Mouse (Mus musculus) MEL (cell line): ENCODE results near the gene Rdh16. TPM values are rescaled to one million over a fixed set of nuclear protein-coding genes. Genes with fewer than 3 reads are reported as not detected.
"Not testable (repeated sequence)": the region's sequence is repeated elsewhere in the genome, so short reads cannot be mapped to it uniquely, and the experiment has no call there.

Experiments
- DNase-seq: peaks from one replicate; pipeline ENCODE4 v3.0.0; 2011; ENCODE audit warnings: low read depth, low spot score
- H3K27ac ChIP-seq: 2 replicates; pipeline ENCODE4 v1.5.1; 2012; ENCODE audit warnings: low read depth, mild to moderate bottlenecking, control low read depth, low read length, moderate library complexity; ENCODE audit not compliant: control insufficient read depth
- H3K27me3 ChIP-seq, 2 experiments: fragments of 150-350 bp in 1 of 2; sonication (generic) in 1 of 2; 2 replicates each; pipeline ENCODE4 v1.6.1; 2012; ENCODE audit warnings: low read length in 2 of 2, mild to moderate bottlenecking in 2 of 2, improper control_type of control experiment in 1 of 2, moderate library complexity in 1 of 2; ENCODE audit not compliant: insufficient read depth in 2 of 2, control insufficient read depth in 1 of 2
- H3K36me3 ChIP-seq, 2 experiments: 2 replicates each; pipeline ENCODE4 v1.6.1; 2012 to 2014; ENCODE audit warnings: low read length in 2 of 2, improper control_type of control experiment in 1 of 2, inconsistent platforms in 1 of 2, mild to moderate bottlenecking in 1 of 2; ENCODE audit not compliant: insufficient read depth in 2 of 2, control insufficient read depth in 1 of 2
- H3K4me1 ChIP-seq, 2 experiments: fragments of 150-350 bp in 1 of 2; sonication (generic) in 1 of 2; 2 replicates each; pipeline ENCODE4 v1.6.1; 2012; ENCODE audit warnings: low read length in 2 of 2, improper control_type of control experiment in 1 of 2, mild to moderate bottlenecking in 1 of 2; ENCODE audit not compliant: insufficient read depth in 2 of 2, control insufficient read depth in 1 of 2
- H3K4me3 ChIP-seq, 2 experiments: fragments of 150-350 bp in 1 of 2; sonication (generic) in 1 of 2; 2 replicates each; pipeline ENCODE4 v1.5.1; 2012; ENCODE audit warnings: low read depth in 2 of 2, low read length in 2 of 2, mild to moderate bottlenecking in 2 of 2, moderate library complexity in 2 of 2, control low read depth in 1 of 2, improper control_type of control experiment in 1 of 2; ENCODE audit not compliant: control insufficient read depth in 1 of 2, insufficient read depth in 1 of 2
- H3K79me2 ChIP-seq: 2 replicates; pipeline ENCODE4 v1.6.1; 2012; ENCODE audit warnings: mild to moderate bottlenecking, low read length, moderate library complexity; ENCODE audit not compliant: control insufficient read depth, poor library complexity, insufficient read depth
- H3K9ac ChIP-seq: 2 replicates; pipeline ENCODE4 v1.6.1; 2012; ENCODE audit warnings: low read depth, mild to moderate bottlenecking, control low read depth, low read length, moderate library complexity; ENCODE audit not compliant: control insufficient read depth, poor library complexity, severe bottlenecking
- H3K9me3 ChIP-seq: fragments of 150-350 bp; sonication (generic); replicated peaks from 2 replicates; pipeline ENCODE4 v1.6.1; 2012; ENCODE audit warnings: mild to moderate bottlenecking, low read length, improper control_type of control experiment, moderate library complexity; ENCODE audit not compliant: insufficient read depth
- BHLHE40 ChIP-seq: IDR thresholded peaks from 2 replicates; pipeline ENCODE4 v1.6.1; 2012; ENCODE audit warnings: low read depth, mild to moderate bottlenecking, inconsistent platforms, low read length, improper control_type of control experiment, borderline replicate concordance
- CHD1 ChIP-seq: IDR thresholded peaks from 2 replicates; pipeline ENCODE4 v1.6.1; 2012; ENCODE audit warnings: low read depth, mild to moderate bottlenecking, inconsistent platforms, low read length, improper control_type of control experiment
- CHD2 ChIP-seq: IDR thresholded peaks from 2 replicates; pipeline ENCODE4 v1.6.1; 2011; ENCODE audit warnings: low read length, improper control_type of control experiment
- CTCF ChIP-seq, 3 experiments: IDR thresholded peaks in 2 of 3; conservative IDR thresholded peaks in 1 of 3; 2 replicates each; pipeline ENCODE4 v1.5.1; 2011 to 2012; ENCODE audit warnings: low read length in 3 of 3, low read depth in 2 of 3, mild to moderate bottlenecking in 2 of 3, improper control_type of control experiment in 1 of 3, inconsistent platforms in 1 of 3, mixed read lengths in 1 of 3, moderate library complexity in 1 of 3; ENCODE audit not compliant: control insufficient read depth in 1 of 3, insufficient read depth in 1 of 3, poor library complexity in 1 of 3, severe bottlenecking in 1 of 3
- E2F4 ChIP-seq: IDR thresholded peaks from 2 replicates; pipeline ENCODE4 v1.6.1; 2011; ENCODE audit warnings: low read depth, low read length, improper control_type of control experiment, borderline replicate concordance
- ETS1 ChIP-seq: IDR thresholded peaks from 2 replicates; pipeline ENCODE4 v1.6.1; 2012; ENCODE audit warnings: low read depth, mild to moderate bottlenecking, inconsistent platforms, low read length, improper control_type of control experiment, moderate library complexity
- GABPA ChIP-seq: IDR thresholded peaks from 2 replicates; pipeline ENCODE4 v1.6.1; 2012; ENCODE audit warnings: low read depth, mild to moderate bottlenecking, inconsistent platforms, low read length, improper control_type of control experiment, moderate library complexity
- HCFC1 ChIP-seq: IDR thresholded peaks from 2 replicates; pipeline ENCODE4 v1.6.1; 2012; ENCODE audit warnings: low read depth, mild to moderate bottlenecking, inconsistent platforms, low read length, improper control_type of control experiment, moderate library complexity
- MYC ChIP-seq: IDR thresholded peaks from 2 replicates; pipeline ENCODE4 v1.6.1; 2011; ENCODE audit warnings: low read depth, mild to moderate bottlenecking, low read length, improper control_type of control experiment, moderate library complexity
- POLR2AphosphoS5 ChIP-seq: IDR thresholded peaks from 2 replicates; pipeline ENCODE4 v1.6.1; 2012; ENCODE audit warnings: low read depth, borderline replicate concordance, mild to moderate bottlenecking, inconsistent platforms, low read length, moderate library complexity, mixed read lengths
- RAD21 ChIP-seq: IDR thresholded peaks from 2 replicates; pipeline ENCODE4 v1.6.1; 2011; ENCODE audit warnings: mild to moderate bottlenecking, low read depth, low read length, improper control_type of control experiment
- UBTF ChIP-seq: IDR thresholded peaks from 2 replicates; pipeline ENCODE4 v1.6.1; 2012; ENCODE audit warnings: low read depth, mild to moderate bottlenecking, inconsistent platforms, low read length, improper control_type of control experiment, moderate library complexity, borderline replicate concordance; ENCODE audit not compliant: insufficient read depth
- ZKSCAN1 ChIP-seq: IDR thresholded peaks from 2 replicates; pipeline ENCODE4 v1.6.1; 2012; ENCODE audit warnings: low read depth, mild to moderate bottlenecking, inconsistent platforms, low read length, improper control_type of control experiment, moderate library complexity
- ZMIZ1 ChIP-seq: IDR thresholded peaks from 2 replicates; pipeline ENCODE4 v1.6.1; 2012; ENCODE audit warnings: low read depth, mild to moderate bottlenecking, inconsistent platforms, low read length, improper control_type of control experiment, moderate library complexity
- polyA plus RNA-seq, 2 experiments: library from polyadenylated mRNA; stranded (reverse) in 1 of 2; unstranded in 1 of 2; fragments of >175 nt in 1 of 2; fragments of >200 nt in 1 of 2; gene quantifications; 2 replicates each; pipeline versions ENCODE4 v1.2.1 to v1.2.4; 2012; ENCODE audit warnings: low replicate concordance in 2 of 2, low read depth in 1 of 2; ENCODE audit not compliant: insufficient read length in 2 of 2, insufficient read depth in 1 of 2, missing spikeins in 1 of 2
- total RNA-seq: library from RNA; depleted of rRNA; stranded (reverse); fragments of 300-350 nt; gene quantifications from 2 replicates; pipeline ENCODE4 v1.2.3, GENCODE M21; 2012

Rdh16 gene
- total and polyA plus RNA-seq, 3 experiments, result not detected

DNA sequence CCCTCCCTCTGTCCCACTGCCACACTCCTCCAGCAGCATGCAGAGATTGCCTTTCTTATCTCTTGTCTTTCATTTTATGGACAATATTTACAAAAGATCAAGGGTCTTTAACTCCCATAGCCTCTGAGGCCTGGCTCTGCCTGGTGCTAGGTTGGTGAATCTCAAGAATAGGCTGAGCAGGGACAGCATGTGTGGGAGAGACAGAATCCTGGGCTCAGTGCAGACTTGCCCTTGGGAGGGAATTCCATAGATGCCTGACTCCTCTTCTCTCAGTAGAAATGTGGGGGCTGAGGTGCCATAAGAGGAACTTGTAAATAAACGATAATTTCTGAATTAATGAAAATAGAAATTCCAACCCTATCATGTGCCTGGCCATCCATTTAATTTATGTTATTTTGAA is 34.4 kb upstream of the Rdh16 start:
- H3K9me3 ChIP-seq, result no peaks in the 10 kb centered on the region
- H3K4me1 ChIP-seq, result no peaks in the 10 kb centered on the region
- no peak overlapping the region for H3K9ac ChIP-seq
- H3K4me3 ChIP-seq, result no peak overlapping the region
- no peaks in the 10 kb centered on the region for H3K36me3 ChIP-seq
- no peak overlapping the region for H3K27ac ChIP-seq
- no peaks in the 10 kb centered on the region for H3K79me2 ChIP-seq
- no peak for DNase-seq
- no peak for TF ChIP-seq ETS1
- no peak for TF ChIP-seq ZMIZ1
- TF ChIP-seq E2F4, result no peak
- TF ChIP-seq POLR2AphosphoS5, result no peak
- no peak for TF ChIP-seq BHLHE40
- no peak for TF ChIP-seq CHD2
- TF ChIP-seq HCFC1, result no peak
- no peak for TF ChIP-seq CTCF (IDR thresholded peaks at IDR 0.05 in 2 of 3, conservative IDR thresholded peaks at IDR 0.05 in 1 of 3; ENCODE audit: control insufficient read depth in 1 of 3, insufficient read depth in 1 of 3, low read depth in 2 of 3, low read length in 3 of 3, poor library complexity in 1 of 3, severe bottlenecking in 1 of 3)
- TF ChIP-seq RAD21, result no peak
- TF ChIP-seq UBTF, result no peak
- TF ChIP-seq GABPA, result no peak
- TF ChIP-seq MYC, result no peak
- peaks cover 0 to 3% of the 10 kb centered on the region in 2 experiments; a peak in 2 of 4 replicates for H3K27me3 ChIP-seq

DNA sequence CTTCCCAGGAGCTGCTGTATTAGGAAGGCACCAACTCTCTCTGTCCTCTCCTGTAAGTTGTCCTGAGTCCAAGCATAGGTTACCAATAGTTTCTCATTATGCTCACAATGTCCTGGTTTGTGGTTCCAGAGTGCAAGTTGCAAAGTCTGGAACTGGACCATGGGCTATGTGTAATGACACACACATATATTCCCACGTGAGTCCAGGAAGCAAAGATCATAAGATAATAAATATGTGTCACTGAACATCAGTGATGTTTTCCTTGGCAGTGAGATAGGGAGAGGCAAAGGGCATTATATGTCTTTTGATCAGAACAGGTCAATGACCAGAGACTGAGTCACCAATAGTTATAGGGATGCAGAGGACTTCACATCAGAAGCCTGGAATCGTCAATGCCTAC is 24.9 kb upstream of the Rdh16 start, which contains the start of gene Rdh9:
Rdh9 (plus strand) TSS at position 376 of the 400 bp plus-strand sequence.
- Histone ChIP-seq H3K9me3 (no peaks in the 10 kb centered on the region), H3K27ac (no peak within 1 kb of the TSS), H3K4me1 (no peaks in the 10 kb centered on the region), H3K36me3 (no peaks in the 10 kb centered on the region), H3K27me3 (no peaks in the 10 kb centered on the region), H3K4me3 (no peak within 1 kb of the TSS), H3K9ac (no peak within 1 kb of the TSS), H3K79me2 (no peaks in the 10 kb centered on the region)
- no peak for DNase-seq
- TF ChIP-seq ZKSCAN1 (no peak), CHD1 (no peak)

DNA sequence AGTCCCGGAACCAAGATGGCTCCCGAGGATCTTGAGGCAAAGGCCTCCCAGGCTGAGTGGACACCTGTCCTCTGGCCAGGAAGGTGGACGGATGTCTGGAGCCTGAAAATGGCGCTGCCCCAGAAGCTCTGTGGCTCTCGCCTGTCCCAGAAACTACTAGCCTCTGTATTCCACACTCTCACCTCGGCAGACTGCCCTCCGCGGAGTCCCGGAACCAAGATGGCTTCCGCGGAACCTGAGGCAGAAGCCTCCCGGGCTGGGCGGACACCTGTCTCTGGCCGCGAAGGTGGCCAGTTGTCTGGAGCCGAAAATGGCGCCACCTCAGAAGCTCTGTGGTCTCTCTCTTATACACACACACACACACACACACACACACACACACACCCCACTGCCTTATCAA is 18.6 kb upstream of the Rdh16 start:
- not testable (repeated sequence) for H3K4me1 ChIP-seq, H3K9ac ChIP-seq

More for the DNA sequence above, 18.6 kb upstream of the Rdh16 start:
- not testable (repeated sequence) for H3K9me3 ChIP-seq, H3K4me3 ChIP-seq, H3K36me3 ChIP-seq, H3K79me2 ChIP-seq, H3K27me3 ChIP-seq, H3K27ac ChIP-seq, DNase-seq
